Mouse (Mus musculus): Measurements from ENCODE around the gene Hdac9. TPM values are rescaled to one million over a fixed set of nuclear protein-coding genes. Genes with fewer than 3 reads are reported as not detected.

Gene Hdac9
- polyA plus RNA-seq, 1 experiment = 7.6 TPM

DNA sequence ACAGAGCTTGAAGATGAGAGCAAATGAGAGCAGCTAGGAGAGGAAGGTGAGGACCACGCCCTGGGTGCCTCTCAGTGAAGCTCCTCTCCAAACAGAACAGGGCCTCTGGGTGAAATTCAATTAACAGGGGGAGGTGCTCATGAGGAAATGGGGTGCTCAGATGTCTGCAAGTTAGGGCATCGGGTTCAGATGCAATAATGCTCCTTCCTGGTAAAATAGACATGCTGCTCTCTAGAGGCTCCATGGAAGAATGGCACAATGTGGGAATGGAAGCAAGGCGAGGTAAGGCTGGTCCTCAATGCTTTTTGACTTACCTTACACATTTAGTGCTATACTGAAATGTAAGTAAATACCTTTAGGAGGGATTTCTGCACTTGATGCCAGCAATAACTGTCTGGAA is 263.3 kb downstream of the Hdac9 start:
- Histone ChIP-seq H3K4me1 (ENCODE audit: control insufficient read depth, insufficient read depth, low read length) (no peaks in the 10 kb centered on the region), H3K27ac (ENCODE audit: control insufficient read depth, insufficient read depth, low read depth, low read length, poor library complexity) (no peak overlapping the region), H3K4me3 (replicated peaks; ENCODE audit: control insufficient read depth, low read depth, low read length) (no peak overlapping the region)
- 63% methylated on average over 3 of the region's 3 CpGs for WGBS
- TF ChIP-seq CTCF (IDR thresholded peaks at IDR 0.05; ENCODE audit: control insufficient read depth, insufficient read depth, low read length) (no peak), POLR2A (IDR thresholded peaks at IDR 0.05; ENCODE audit: borderline replicate concordance, control insufficient read depth, low read depth, low read length) (no peak)

DNA sequence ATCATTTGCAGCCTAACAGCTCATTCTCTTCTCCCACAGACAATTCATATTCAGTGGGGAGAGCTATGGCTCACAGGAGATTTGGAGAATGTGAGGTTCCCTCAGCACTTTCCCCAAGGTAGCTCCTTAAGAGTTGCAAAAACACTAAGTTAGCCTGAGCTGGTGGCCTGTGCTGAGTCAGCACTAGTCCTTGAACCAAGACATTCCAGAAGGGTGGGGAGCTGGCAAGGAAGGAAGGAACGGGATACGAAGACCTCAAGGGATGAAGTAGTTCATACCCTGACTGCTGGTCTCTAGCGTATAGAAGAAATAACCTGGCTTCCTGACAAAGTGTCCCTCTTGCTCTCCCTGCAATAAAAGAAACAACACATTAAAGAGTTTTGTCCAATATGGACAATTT is 268.1 kb downstream of the Hdac9 start:
- Histone ChIP-seq H3K4me3 (replicated peaks; ENCODE audit: control insufficient read depth, low read depth, low read length) (no peak overlapping the region), H3K27ac (ENCODE audit: control insufficient read depth, insufficient read depth, low read depth, low read length, poor library complexity) (no peak overlapping the region), H3K4me1 (ENCODE audit: control insufficient read depth, insufficient read depth, low read length) (no peaks in the 10 kb centered on the region)
- 88% methylated on average over 3 of the region's 3 CpGs for WGBS
- TF ChIP-seq CTCF (IDR thresholded peaks at IDR 0.05; ENCODE audit: control insufficient read depth, insufficient read depth, low read length) (no peak), POLR2A (IDR thresholded peaks at IDR 0.05; ENCODE audit: borderline replicate concordance, control insufficient read depth, low read depth, low read length) (no peak)

DNA sequence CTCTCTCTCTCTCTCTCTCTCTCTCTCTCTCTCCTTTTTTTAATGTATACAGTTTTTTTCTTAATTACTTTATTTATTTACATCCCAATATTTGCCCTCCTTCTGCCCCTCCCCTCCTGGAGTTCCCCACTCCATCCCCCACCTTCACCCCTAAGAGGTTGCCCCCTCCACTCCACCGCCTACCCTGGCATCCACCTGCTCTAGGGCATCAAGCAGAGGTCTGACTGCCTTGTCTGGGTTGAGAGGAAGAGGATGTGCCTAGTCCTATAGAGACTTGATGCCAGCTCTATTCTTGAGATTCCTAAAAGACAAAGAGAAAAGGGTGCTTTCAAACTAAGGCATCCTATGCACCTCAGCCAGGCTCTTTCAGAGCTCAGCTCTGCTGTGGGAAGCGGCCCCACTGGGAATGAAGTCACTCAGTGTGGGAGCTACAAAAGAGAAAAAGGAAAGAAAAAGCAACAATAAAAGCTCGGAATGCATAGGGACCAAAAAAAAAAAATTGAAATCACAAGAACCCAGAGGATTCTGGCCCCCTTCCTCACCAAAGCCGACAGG is 275.1 kb downstream of the Hdac9 start:
- Histone ChIP-seq H3K4me1 (ENCODE audit: control insufficient read depth, insufficient read depth, low read length) (no peaks in the 10 kb centered on the region), H3K27ac (ENCODE audit: control insufficient read depth, insufficient read depth, low read depth, low read length, poor library complexity) (no peak overlapping the region), H3K4me3 (replicated peaks; ENCODE audit: control insufficient read depth, low read depth, low read length) (no peak overlapping the region)
- WGBS = 83% methylated on average over 4 of the region's 4 CpGs
- TF ChIP-seq CTCF (IDR thresholded peaks at IDR 0.05; ENCODE audit: control insufficient read depth, insufficient read depth, low read length) = no peak
- no peak for TF ChIP-seq POLR2A (IDR thresholded peaks at IDR 0.05; ENCODE audit: borderline replicate concordance, control insufficient read depth, low read depth, low read length)

DNA sequence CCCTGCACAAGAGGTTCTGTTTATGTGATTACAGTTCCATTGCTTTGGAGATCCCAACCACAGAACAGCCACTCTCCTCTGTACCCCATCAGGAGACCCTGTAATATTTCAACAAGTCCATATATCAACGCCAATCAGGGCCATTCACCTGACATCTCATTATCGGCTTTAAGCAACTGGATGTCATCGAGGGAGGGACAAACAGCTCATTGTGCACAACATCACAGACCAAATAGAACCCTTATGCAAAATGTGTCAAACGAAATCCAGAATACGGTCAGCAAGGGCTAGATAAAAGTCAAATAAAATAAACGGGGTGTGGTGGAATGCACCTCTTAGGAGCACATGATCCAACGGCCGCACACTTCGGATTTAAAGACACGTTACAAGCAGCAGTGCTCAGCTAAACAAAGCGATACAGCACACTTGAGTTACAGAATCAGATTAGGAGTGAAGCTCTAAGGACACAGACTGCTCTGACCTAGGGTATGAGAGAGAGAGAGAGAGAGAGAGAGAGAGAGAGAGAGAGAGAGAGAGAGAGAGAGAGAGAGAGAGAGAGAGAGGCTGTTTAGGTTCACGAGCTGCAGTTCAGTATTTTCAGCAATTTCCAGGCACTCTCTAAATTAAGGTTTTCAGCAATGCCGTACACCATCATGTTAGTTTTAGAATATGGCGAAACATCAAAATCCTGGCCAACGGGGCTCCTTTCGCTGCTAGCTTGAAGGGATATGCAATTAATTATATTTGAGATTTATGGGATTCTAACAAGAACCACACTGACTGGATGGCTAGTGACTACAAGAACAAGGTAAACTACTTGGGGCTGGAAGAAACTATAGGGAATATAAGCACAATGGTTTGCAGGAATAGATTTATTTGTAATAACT is 279.4 kb downstream of the Hdac9 start:
- no peak overlapping the region for H3K4me3 ChIP-seq (replicated peaks; ENCODE audit: control insufficient read depth, low read depth, low read length)
- TF ChIP-seq CTCF (IDR thresholded peaks at IDR 0.05; ENCODE audit: control insufficient read depth, insufficient read depth, low read length) (no peak), POLR2A (IDR thresholded peaks at IDR 0.05; ENCODE audit: borderline replicate concordance, control insufficient read depth, low read depth, low read length) (no peak)
- 89% methylated on average over 16 of the region's 16 CpGs for WGBS
- H3K4me1 ChIP-seq (ENCODE audit: control insufficient read depth, insufficient read depth, low read length) = no peaks in the 10 kb centered on the region
- H3K27ac ChIP-seq (ENCODE audit: control insufficient read depth, insufficient read depth, low read depth, low read length, poor library complexity) = no peak overlapping the region

DNA sequence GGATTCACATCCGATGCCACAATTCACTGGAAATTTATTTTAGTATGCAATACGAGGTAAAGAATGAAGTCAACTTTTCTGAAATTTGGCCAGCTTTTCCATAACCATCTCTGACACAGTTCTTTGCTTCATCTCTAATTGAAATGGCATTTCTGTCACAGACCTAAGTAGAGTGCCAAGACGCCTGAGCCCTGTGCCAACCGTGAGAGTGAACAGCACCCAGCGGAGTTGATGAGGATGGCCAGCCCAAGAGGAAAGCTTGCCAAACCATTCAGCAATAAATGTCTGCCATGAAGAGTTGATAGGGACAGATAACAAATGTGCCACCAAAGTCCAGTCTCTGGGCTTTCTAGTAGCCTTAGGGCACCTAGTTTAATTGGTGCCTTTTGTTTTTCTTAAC is 297.8 kb downstream of the Hdac9 start:
- no peak for TF ChIP-seq POLR2A (IDR thresholded peaks at IDR 0.05; ENCODE audit: borderline replicate concordance, control insufficient read depth, low read depth, low read length)
- no peak for TF ChIP-seq CTCF (IDR thresholded peaks at IDR 0.05; ENCODE audit: control insufficient read depth, insufficient read depth, low read length)
- H3K27ac ChIP-seq (ENCODE audit: control insufficient read depth, insufficient read depth, low read depth, low read length, poor library complexity) = no peak overlapping the region
- H3K4me3 ChIP-seq (replicated peaks; ENCODE audit: control insufficient read depth, low read depth, low read length) = no peak overlapping the region
- 81% methylated on average over 5 of the region's 5 CpGs for WGBS
- no peaks in the 10 kb centered on the region for H3K4me1 ChIP-seq (ENCODE audit: control insufficient read depth, insufficient read depth, low read length)

DNA sequence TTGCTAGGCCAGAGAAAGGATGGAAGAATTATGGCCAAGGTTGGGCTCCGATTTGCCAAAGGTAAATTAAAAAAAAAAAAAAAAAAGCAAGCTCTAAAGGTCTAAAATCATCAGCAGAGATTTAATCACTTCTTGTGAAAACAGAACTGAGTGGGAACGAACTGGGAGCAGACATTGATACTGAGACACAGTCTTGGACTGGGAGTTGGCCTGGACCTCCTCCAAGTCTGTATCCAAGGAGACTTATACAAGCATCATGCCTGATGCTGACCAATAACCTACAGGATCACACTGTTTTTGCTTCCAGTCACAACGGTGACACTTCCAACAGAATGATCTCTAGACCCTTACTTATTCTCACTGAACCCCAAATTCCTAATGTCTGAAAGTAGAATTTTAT is 298.6 kb downstream of the Hdac9 start:
- no peaks in the 10 kb centered on the region for H3K4me1 ChIP-seq (ENCODE audit: control insufficient read depth, insufficient read depth, low read length)
- 76% methylated on average over 3 of the region's 3 CpGs for WGBS
- no peak overlapping the region for H3K4me3 ChIP-seq (replicated peaks; ENCODE audit: control insufficient read depth, low read depth, low read length)
- TF ChIP-seq POLR2A (IDR thresholded peaks at IDR 0.05; ENCODE audit: borderline replicate concordance, control insufficient read depth, low read depth, low read length) (no peak), CTCF (IDR thresholded peaks at IDR 0.05; ENCODE audit: control insufficient read depth, insufficient read depth, low read length) (no peak)
- no peak overlapping the region for H3K27ac ChIP-seq (ENCODE audit: control insufficient read depth, insufficient read depth, low read depth, low read length, poor library complexity)

DNA sequence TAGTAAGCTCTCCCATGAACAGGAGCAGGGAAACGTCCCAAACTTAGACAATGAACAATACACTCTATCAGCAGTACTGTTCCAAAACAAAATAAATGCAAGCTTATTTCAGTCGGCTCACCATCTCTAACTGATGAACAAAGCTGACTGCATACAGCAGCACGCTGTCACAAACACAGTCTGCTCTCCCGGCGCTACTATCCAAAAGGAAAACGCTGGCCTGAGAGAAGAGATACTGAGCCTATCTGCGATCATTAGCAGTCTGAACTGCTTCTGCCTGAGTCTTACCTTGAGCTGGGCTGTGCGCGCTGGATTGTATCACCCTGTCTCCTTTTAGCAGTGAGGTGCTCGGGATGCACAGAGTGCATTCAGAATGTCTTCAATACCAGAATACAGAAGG is 299.1 kb downstream of the Hdac9 start:
- no peak overlapping the region for H3K4me3 ChIP-seq (replicated peaks; ENCODE audit: control insufficient read depth, low read depth, low read length)
- no peak overlapping the region for H3K27ac ChIP-seq (ENCODE audit: control insufficient read depth, insufficient read depth, low read depth, low read length, poor library complexity)
- WGBS = 88% methylated on average over 10 of the region's 10 CpGs
- H3K4me1 ChIP-seq (ENCODE audit: control insufficient read depth, insufficient read depth, low read length) = no peaks in the 10 kb centered on the region
- no peak for TF ChIP-seq POLR2A (IDR thresholded peaks at IDR 0.05; ENCODE audit: borderline replicate concordance, control insufficient read depth, low read depth, low read length)

DNA sequence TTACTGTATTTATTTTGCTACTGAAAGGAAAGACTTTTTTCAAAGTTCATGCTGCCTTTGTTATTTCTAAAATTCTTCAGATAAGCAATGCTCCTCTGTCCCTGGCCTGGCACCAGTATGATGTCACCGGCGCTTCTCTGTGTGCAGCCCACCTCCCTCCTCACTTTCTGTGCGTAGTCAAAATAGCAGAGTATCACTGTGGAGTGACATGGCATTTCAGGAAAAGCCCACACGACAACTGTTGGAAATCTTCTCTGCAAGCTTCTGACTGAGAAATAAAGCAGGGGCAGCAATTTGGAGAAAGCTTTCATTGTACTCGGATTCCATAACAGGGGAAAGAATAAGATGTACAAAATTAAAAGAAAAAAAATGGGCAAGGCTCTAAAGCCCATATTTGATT is 302.1 kb downstream of the Hdac9 start:
- no peaks in the 10 kb centered on the region for H3K4me1 ChIP-seq (ENCODE audit: control insufficient read depth, insufficient read depth, low read length)
- no peak overlapping the region for H3K27ac ChIP-seq (ENCODE audit: control insufficient read depth, insufficient read depth, low read depth, low read length, poor library complexity)
- 83% methylated on average over 5 of the region's 5 CpGs for WGBS
- no peak overlapping the region for H3K4me3 ChIP-seq (replicated peaks; ENCODE audit: control insufficient read depth, low read depth, low read length)
- TF ChIP-seq CTCF (IDR thresholded peaks at IDR 0.05; ENCODE audit: control insufficient read depth, insufficient read depth, low read length) (no peak), POLR2A (IDR thresholded peaks at IDR 0.05; ENCODE audit: borderline replicate concordance, control insufficient read depth, low read depth, low read length) (no peak)
